Mouse (Mus musculus): Measurements from ENCODE around the gene Fam186a. TPM values are rescaled to one million over a fixed set of nuclear protein-coding genes. Genes with fewer than 3 reads are reported as not detected.
"Not testable (repeated sequence)": the region's sequence is repeated elsewhere in the genome, so short reads cannot be mapped to it uniquely, and the experiment has no call there.

Gene Fam186a
- total and polyA plus RNA-seq, 3 experiments = not detected

- Histone ChIP-seq H3K4me1 (ENCODE audit: control insufficient read depth in 1 of 2, insufficient read depth in 2 of 2, low read length in 2 of 2) (no peaks in the 10 kb centered on the region), H3K9me3 (replicated peaks; ENCODE audit: insufficient read depth, low read length) (no peaks in the 10 kb centered on the region), H3K36me3 (ENCODE audit: control insufficient read depth in 1 of 2, insufficient read depth in 2 of 2, low read length in 2 of 2) (no peaks in the 10 kb centered on the region), H3K4me3 (ENCODE audit: control insufficient read depth in 1 of 2, insufficient read depth in 1 of 2, low read depth in 2 of 2, low read length in 2 of 2) (no peak overlapping the region), H3K9ac (ENCODE audit: control insufficient read depth, low read depth, low read length, poor library complexity, severe bottlenecking) (no peak overlapping the region), H3K27me3 (ENCODE audit: control insufficient read depth in 1 of 2, insufficient read depth in 2 of 2, low read length in 2 of 2) (peaks cover 10 to 23% of the 10 kb centered on the region in 2 experiments), H3K79me2 (ENCODE audit: control insufficient read depth, insufficient read depth, low read length, poor library complexity) (no peaks in the 10 kb centered on the region), H3K27ac (ENCODE audit: control insufficient read depth, low read depth, low read length) (no peak overlapping the region)
- TF ChIP-seq HCFC1 (IDR thresholded peaks at IDR 0.05; ENCODE audit: low read depth, low read length) = no peak
- no peak for TF ChIP-seq ZC3H11A (IDR thresholded peaks at IDR 0.05; ENCODE audit: low read depth, low read length)
- no peak for TF ChIP-seq ZKSCAN1 (IDR thresholded peaks at IDR 0.05; ENCODE audit: low read depth, low read length)
- TF ChIP-seq USF1 (IDR thresholded peaks at IDR 0.05; ENCODE audit: low read depth, low read length) = no peak
- DNase-seq (ENCODE audit: low read depth, low spot score) = no peak
Measured at GRCm38 (mm10) chr15:99911785-99912184, 55.1 kb downstream of the Fam186a start.

DNA sequence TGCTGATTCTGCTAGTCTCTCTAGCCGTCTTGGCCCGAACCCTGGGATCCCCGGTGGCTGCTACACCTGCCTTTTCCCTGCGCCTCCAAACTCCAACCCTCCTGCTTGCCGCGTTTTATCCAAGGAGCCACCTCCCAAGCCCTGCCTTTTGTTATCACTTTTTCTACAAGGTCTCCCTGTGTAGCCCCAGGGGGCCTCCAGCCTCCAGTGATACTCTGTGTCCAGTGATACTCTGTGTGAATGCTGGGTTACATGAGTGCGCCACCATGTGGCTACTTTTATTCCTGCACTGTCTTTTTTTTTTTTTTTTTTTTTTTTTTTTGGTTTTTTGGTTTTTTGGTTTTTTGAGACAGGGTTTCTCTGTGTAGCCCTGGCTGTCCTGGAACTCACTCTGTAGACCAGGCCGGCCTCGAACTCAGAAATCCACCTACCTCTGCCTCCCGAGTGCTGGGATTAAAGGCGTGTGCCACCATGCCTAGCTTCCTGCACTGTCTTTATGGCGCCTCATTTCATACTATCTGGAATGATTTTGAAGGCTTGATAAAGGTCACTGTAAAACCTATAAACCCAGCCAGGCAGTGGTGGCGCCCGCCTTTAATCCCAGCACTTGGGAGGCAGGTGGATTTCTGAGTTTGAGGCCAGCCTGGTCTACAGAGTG, 57.4 kb downstream of the Fam186a start:
- H3K9me3 ChIP-seq (replicated peaks; ENCODE audit: insufficient read depth, low read length); H3K4me3 ChIP-seq (ENCODE audit: control insufficient read depth in 1 of 2, insufficient read depth in 1 of 2, low read depth in 2 of 2, low read length in 2 of 2); H3K9ac ChIP-seq (ENCODE audit: control insufficient read depth, low read depth, low read length, poor library complexity, severe bottlenecking); H3K4me1 ChIP-seq (ENCODE audit: control insufficient read depth in 1 of 2, insufficient read depth in 2 of 2, low read length in 2 of 2); H3K36me3 ChIP-seq (ENCODE audit: control insufficient read depth in 1 of 2, insufficient read depth in 2 of 2, low read length in 2 of 2); H3K27ac ChIP-seq (ENCODE audit: control insufficient read depth, low read depth, low read length); H3K79me2 ChIP-seq (ENCODE audit: control insufficient read depth, insufficient read depth, low read length, poor library complexity): not testable (repeated sequence)
- TF ChIP-seq RAD21 (IDR thresholded peaks at IDR 0.05; ENCODE audit: low read depth, low read length) (peak; percentile 29), ZKSCAN1 (IDR thresholded peaks at IDR 0.05; ENCODE audit: low read depth, low read length) (peak; percentile 75; the same call in 1 of the 2 replicates), CTCF (IDR thresholded peaks at IDR 0.05 in 2 of 3, conservative IDR thresholded peaks at IDR 0.05 in 1 of 3; ENCODE audit: control insufficient read depth in 1 of 3, insufficient read depth in 1 of 3, low read depth in 2 of 3, low read length in 3 of 3, poor library complexity in 1 of 3, severe bottlenecking in 1 of 3) (peak; percentile 64 to 69 (median 65)), ZNF384 (IDR thresholded peaks at IDR 0.05; ENCODE audit: low read depth, low read length) (peak; percentile 96), SMC3 (IDR thresholded peaks at IDR 0.05; ENCODE audit: low read depth, low read length) (peak; percentile 53)
- DNase-seq (ENCODE audit: low read depth, low spot score) = peak; percentile 50
- H3K27me3 ChIP-seq (ENCODE audit: control insufficient read depth in 1 of 2, insufficient read depth in 2 of 2, low read length in 2 of 2) = peaks cover 5 to 15% of the 10 kb centered on the region in 2 experiments

DNA sequence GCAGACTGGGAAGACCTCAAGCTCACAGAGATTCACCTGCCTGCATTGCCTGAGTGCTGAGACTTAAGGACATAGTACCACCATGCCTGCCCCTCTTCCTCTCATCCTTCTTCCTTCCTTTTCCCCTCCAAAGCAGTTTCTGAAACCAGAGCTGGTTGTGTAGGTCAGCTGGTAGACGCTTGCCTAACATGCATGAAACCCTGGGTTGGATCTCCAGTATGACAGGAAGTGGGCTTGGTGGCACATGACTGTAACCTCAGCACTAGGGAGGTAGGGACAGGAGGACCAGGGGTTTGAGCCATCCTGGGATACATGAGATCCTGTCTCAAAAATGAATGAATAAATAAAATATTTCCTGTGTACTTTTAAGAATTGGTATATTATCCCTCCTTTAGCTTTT, 59.3 kb downstream of the Fam186a start:
- TF ChIP-seq NRF1 (IDR thresholded peaks at IDR 0.05; ENCODE audit: insufficient read depth, low read depth, low read length, poor library complexity, severe bottlenecking) (no peak), SMC3 (IDR thresholded peaks at IDR 0.05; ENCODE audit: low read depth, low read length) (no peak), ZNF384 (IDR thresholded peaks at IDR 0.05; ENCODE audit: low read depth, low read length) (no peak), POLR2A (IDR thresholded peaks at IDR 0.05; ENCODE audit: control insufficient read depth in 1 of 2, insufficient read depth in 1 of 2, low read depth in 1 of 2, low read length in 2 of 2, poor library complexity in 1 of 2) (no peak), ETS1 (IDR thresholded peaks at IDR 0.05; ENCODE audit: low read depth, low read length) (no peak), MEF2A (IDR thresholded peaks at IDR 0.05; ENCODE audit: extremely low read depth, insufficient replicate concordance, low read depth, low read length, poor library complexity, severe bottlenecking) (no peak), USF1 (IDR thresholded peaks at IDR 0.05; ENCODE audit: low read depth, low read length) (no peak), POLR2AphosphoS5 (IDR thresholded peaks at IDR 0.05; ENCODE audit: borderline replicate concordance, low read depth, low read length) (no peak), POLR2AphosphoS2 (IDR thresholded peaks at IDR 0.05; ENCODE audit: low read length) (no peak), SIN3A (IDR thresholded peaks at IDR 0.05; ENCODE audit: low read length) (no peak)
- no peaks in the 10 kb centered on the region for H3K4me1 ChIP-seq (ENCODE audit: control insufficient read depth in 1 of 2, insufficient read depth in 2 of 2, low read length in 2 of 2)
- H3K9me3 ChIP-seq (replicated peaks; ENCODE audit: insufficient read depth, low read length) = no peaks in the 10 kb centered on the region
- H3K79me2 ChIP-seq (ENCODE audit: control insufficient read depth, insufficient read depth, low read length, poor library complexity) = no peaks in the 10 kb centered on the region
- H3K4me3 ChIP-seq (ENCODE audit: control insufficient read depth in 1 of 2, insufficient read depth in 1 of 2, low read depth in 2 of 2, low read length in 2 of 2) = no peak overlapping the region
- no peaks in the 10 kb centered on the region for H3K36me3 ChIP-seq (ENCODE audit: control insufficient read depth in 1 of 2, insufficient read depth in 2 of 2, low read length in 2 of 2)
- H3K27ac ChIP-seq (ENCODE audit: control insufficient read depth, low read depth, low read length) = no peak overlapping the region
- DNase-seq (ENCODE audit: low read depth, low spot score) = no peak
- H3K9ac ChIP-seq (ENCODE audit: control insufficient read depth, low read depth, low read length, poor library complexity, severe bottlenecking) = no peak overlapping the region
- peaks cover 6 to 11% of the 10 kb centered on the region in 2 experiments for H3K27me3 ChIP-seq (ENCODE audit: control insufficient read depth in 1 of 2, insufficient read depth in 2 of 2, low read length in 2 of 2)

Measured in MEL (cell line).